Mouse (Mus musculus) ES-E14 (cell line): ENCODE results near the gene Nfkbie.

ENCODE experiments used
- ZC3H11A ChIP-seq: IDR thresholded peaks from 2 replicates; pipeline ENCODE4 v1.6.1; 2012; ENCODE audit warnings: low read depth, mild to moderate bottlenecking, inconsistent platforms, low read length, borderline replicate concordance
- ZNF384 ChIP-seq: IDR thresholded peaks from 2 replicates; pipeline ENCODE4 v1.6.1; 2012; ENCODE audit warnings: low read depth, low read length, inconsistent platforms

GRCm38 (mm10) chr17:45592606-45593431 is 37.3 kb downstream of the Nfkbie start:
- TF ChIP-seq ZC3H11A (no peak), ZNF384 (no peak)
